Mouse (Mus musculus) kidney, postnatal 14 days (tissue): ENCODE data around the gene Memo1.

Experiments
- DNase-seq: peaks from one replicate; pipeline ENCODE4 v3.0.0; 2022; ENCODE audit warnings: mixed read lengths

The Memo1 gene

DNA sequence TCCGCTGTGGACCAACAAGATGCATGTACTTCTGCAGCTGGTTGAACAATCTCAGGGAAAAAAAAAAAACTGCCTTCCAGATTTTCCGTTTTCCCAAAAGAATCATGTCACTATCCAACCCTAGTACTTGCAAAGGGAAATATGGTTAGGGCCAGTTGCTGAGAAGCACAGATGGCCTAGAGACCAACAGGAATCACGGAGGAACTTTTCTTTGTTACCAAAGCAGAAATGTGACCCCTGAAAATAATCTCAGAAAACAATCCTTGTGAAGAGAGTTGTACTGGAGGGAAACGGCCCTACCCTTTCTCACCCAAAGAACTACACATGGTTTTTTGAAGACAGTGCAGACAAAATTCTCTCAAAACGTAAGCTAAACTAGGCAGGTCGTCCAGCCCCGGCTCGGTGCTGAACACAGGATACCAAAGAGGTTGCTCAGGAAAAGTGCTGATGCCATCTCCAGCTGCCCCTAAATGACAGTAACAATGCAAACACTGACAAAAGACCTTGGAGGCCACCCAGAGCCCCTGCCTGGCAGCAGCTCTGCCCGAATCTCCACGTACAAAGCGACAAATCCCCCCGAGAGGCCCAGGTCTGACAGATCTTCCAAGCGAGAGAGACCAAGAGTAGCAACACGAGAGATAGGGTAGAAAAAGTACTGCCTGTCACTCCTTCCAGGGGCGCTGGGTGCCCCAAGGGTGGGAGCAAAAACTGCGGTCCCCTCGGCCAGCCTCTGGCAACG is 1.5 kb downstream of the Memo1 start:
- peak; percentile 25 for DNase-seq

DNA sequence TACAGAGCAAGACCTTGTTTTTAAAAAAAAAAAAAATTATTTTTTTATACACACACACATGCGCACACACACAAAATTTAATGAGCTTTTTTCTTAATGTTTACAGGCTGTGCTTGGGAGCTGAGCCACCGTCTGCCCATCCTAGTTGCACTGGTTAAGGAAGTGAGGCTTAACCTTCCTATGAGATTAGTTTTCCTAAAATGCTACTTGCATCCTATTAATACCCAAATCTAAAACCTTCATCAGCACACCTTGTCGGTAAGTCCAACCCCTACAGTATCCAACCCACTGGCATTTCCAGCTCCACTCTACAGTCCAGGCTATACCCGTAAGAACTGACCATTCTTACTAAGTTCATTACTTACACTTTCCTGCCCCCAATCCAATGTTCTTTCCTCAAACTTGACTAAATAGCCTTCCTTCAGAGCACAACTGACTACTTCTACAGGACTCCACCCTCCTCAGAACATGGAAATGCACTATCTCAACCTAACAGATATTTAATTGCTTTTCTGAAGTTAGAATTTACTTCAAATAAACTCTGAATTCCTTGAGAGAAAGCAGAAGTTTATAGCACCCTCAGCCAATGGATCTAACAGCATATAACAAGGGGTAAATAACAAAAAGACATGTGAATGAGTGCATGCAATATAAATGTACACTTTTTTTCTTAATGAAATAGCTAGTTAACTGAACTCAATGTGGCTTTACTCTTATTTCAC is 3.5 kb downstream of the Memo1 start:
- DNase-seq = no peak

DNA sequence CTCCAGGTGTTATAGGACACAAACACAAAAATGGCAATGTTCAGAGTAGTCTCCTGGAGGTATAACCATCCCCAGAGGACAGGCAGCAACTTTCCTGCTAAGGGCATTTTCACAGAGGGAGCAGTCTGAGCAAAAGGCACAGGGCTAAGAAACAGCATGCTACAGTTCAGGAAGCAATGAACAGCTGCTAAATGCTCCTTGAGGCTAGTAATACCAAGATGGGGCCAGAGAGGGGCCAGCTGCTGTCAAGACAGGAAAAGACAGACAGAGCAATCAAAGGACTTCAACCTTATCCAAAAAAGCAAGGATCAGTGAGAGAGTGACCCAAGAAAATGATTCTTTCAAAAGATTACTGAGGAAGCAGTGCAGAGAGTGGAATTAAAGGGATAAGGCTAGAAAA is 4.5 kb downstream of the Memo1 start:
- DNase-seq = peak; percentile 12

DNA sequence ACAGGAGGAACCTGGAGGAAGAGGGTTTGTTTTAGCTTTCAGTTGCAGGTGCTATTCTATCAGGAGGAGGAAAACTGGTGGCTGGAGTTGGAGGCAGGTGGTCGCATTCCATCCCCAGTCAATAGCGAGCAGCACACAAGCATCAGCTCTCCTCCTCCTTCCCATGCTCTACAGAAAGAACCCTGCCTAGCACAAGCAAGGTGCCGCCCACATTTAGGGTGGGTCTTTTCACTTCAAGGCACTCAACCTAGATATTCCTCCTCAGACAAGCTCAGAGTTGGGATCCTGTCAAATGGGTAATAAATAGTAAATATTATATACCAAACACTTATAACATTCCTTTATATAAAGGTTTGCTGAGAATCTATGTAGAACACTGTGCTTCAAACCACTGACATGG is 5.1 kb downstream of the Memo1 start:
- DNase-seq = no peak

DNA sequence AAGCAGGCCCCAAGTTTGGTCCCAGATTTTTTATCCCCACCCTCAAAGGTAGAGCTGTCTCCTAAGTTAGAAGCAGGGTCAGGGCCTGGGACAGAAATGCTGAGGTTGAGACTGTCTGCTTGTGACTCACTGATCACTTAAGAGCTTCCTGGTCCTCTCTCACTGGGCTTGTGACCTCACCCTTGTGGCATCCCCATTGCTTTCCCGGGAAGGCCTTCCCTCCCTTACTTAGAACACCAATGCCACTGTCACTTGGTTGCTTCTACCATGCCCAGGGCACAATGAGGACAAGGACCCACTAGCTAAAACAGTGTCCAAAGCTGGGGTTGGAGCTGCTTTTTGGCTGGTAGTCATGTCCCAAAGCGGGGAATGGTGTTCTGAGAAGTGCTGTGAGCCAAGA is 6.7 kb downstream of the Memo1 start:
- no peak for DNase-seq

DNA sequence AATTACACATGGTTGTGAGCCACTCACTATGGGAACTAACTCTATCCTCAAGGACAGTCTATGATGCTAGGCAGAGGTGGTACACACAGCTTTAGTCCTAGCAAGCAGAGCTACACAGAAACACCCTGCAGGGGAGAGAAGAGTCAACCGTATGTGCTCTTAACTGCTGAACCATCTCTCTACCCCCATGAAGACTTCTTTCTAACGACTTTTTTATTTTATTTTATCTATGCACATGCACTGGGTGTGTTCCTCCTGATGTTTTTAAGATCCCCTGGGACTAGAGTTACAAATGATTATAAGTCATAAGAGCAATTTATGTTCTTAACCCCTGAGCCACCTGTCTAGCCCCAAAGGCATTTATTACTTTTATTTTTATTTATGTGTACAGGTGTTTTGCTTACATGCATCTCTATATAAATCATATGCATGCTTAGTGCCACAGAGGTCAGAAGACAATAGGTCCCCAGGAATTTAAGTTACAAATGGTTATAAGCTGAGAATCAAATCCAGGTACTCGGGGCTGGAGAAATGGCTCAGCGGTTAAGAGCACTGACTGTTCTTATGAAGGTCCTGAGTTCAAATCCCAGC is 9.1 kb downstream of the Memo1 start:
- DNase-seq = no peak

DNA sequence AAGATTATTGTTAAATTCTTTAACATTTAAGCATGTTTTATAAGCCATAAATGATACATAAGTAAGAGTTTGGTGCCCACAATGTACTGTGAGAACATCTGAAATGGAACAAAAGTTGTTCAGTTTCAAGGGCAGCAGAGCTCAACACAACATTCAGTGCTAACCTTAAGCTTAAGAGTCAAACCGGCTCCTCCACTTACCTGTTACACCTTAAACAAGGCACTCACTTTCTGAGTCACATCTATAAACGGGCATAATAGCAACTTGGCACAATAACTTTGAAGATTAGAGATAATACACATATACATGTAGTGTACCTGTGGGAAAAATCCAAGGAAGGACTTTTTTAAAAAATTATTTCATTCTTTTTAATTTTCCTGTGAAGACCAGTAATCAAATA is 9.6 kb downstream of the Memo1 start:
- no peak for DNase-seq

DNA sequence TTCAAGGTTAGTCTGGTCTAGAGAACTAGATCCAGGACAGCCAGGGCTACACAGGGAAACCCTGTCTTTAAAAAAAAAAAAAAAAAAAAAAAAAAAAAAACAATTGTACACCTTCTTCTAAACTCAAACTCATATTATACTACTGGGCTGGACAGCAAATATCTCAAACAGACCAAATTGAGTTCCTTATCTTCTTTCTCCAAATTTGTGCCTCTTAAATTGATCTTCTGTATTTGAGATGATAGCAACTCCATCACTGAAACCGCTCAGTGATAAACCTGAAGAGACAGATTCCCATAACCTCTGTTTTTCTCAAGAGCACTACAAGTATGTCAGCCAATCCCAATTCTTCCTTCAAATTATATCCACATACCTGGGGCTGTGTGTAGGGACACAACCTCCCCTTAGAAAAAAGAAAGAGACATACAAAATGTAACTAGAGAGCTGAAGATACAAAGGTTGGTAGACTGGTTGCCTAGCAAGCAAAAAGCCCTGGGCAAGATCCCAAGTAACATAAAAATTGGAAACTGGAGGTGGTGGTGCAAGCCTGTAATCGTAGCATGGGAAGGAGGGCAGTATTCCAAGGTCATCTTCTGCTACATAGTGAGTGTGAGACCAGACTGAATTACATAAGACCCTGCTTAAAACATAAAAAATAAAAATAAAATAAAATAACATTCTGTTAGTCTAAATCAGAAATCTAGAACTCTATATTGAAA is 10.8 kb downstream of the Memo1 start:
- DNase-seq = peak; percentile 56

DNA sequence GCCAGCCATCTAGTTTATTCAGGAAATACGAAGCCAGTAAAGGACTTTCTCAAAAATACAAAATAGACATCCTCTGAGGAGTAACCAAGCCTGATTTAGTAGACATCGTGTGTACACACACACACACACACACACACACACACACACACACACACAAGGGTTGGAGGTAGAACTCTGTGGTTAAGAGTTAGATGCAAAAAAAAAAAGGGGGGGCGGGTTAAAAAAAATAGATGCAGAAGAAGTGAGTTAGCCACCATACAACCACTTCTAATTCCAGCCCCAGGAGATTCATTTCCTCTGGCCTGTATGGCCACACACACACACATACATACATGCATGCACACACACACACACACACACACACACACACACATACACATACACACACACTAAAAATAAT is 13.3 kb downstream of the Memo1 start:
- DNase-seq = no peak

DNA sequence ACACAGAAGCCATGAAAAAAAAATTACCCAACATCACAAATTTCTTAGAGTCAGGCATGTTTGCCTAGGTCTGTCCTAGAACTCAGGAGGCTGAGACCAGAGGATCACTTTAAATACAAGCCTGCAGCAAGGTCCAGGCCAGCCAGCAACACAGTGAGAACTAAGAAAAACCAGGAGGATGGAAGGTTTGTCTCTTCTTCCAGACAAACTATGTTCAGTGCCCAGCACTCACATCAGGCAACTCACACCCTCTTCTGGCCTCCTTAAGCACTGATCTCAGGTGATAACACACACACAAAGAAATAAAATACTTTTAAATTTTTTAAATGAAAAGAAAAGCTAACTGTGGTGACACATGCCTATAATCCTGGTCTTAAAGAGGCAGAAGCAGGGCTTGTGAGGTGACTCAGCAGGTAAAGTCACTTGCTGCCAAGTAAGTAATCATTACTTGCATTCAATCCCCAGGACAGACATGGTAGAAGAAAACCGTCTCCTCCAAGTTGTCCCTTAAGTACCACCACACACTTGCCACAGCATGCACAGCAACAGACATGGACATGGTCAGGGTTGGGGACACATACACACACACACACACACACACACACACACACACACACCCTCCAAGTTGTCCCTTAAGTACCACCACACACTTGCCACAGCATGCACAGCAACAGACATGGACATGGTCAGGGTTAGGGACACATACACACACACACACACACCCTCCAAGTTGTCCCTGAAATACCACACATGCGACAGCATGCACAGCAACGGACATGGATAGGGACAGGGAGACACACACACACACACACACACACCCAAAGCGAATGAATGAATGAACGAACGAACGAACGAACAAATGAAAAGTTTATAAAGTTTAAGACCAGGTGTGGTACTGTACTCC is 16.1 kb downstream of the Memo1 start:
- no peak for DNase-seq

DNA sequence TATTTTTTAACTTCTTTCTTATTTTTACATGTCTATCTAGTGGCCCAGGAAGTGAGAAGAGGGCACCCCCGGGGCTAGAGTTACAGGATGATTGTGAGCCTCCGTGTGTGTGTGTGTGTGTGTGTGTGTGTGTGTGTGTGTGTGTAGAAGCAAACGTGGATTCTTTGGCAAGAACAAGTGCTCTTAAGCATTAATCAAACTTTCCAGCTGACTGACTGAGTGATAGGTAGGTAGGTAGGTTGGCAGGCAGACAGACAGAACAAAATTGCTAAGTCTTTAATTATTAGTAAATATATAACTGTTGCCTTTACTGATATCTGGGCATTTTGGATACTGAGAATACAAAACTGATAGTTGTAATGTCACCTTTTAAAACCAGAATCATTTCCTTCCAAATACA is 20.9 kb downstream of the Memo1 start:
- DNase-seq = no peak

DNA sequence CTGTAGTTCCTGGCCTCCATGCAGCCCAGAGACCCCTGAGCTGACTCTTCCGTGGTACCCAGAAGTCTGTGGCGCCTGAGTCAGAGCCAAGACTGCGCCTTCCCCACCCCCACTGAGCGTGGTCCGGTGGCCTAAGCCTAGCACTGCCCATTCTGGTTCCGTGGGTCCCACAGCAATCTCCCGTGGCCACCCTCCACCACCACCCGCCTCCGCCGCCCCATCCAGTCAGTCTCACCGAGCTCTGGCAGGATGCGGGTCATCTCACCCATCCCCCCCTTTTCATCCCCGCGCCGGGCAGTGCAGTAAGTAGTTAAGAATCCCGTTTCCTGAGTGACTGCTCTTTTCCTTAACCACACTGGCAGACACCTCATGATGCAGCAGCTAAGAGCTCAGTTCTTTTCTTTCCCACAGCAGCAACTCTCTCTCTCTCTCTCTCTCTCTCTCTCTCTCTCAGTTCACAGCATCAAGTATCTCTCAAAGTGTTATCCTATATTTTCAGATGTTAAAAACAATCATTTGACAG is 22.6 kb downstream of the Memo1 start:
- DNase-seq = no peak

DNA sequence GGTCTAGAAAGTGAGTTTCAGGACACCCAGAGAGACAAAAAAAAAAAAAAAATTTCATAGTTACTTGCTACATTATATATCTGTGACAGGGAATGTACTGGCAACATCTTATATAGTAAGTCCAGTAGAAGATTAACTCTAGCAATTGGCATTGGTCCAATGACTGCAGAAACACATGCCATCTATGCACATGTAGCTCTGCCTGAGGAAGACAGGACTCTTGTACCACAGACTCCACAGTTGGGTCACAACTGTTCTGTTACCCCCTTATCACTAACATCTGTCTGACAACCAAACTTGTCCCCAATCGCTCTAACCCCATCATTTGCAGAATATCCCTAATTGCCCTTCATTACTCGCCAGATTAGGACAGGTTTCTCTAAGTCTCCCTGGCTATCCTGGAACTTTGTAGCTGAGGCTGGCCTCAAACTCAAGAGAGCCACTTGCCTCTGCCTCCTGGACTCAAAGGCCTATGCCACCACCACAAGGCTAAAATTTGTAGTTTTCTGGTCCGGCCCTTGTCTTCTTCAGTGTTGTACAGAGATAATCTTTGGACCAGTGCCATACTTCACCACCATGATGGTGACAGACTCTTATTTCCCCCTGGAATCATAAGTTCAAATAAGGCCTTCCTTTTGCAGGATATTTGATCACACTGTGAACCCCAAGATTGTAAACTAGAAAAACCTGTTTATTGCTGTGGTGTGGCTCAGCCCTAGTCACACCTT is 23.6 kb downstream of the Memo1 start:
- DNase-seq = peak; percentile 33

DNA sequence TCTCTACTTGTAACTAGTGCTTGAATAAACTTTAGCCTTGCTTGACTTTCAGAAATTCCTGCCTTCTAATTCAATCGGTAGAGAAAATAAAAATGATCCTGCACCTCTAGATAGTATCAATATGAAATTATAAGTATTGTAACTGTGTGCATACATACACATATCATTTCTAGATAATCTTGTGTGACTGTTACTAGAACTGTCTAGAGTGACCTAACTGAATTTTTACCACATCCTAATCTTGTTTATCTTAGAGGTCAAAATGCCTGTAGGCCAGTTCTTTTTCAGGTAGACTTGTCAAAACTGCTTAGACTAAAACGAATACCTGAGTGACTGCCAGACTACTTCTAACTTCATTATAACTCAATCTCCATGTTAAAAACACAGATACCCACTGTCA is 25.1 kb downstream of the Memo1 start:
- no peak for DNase-seq

DNA sequence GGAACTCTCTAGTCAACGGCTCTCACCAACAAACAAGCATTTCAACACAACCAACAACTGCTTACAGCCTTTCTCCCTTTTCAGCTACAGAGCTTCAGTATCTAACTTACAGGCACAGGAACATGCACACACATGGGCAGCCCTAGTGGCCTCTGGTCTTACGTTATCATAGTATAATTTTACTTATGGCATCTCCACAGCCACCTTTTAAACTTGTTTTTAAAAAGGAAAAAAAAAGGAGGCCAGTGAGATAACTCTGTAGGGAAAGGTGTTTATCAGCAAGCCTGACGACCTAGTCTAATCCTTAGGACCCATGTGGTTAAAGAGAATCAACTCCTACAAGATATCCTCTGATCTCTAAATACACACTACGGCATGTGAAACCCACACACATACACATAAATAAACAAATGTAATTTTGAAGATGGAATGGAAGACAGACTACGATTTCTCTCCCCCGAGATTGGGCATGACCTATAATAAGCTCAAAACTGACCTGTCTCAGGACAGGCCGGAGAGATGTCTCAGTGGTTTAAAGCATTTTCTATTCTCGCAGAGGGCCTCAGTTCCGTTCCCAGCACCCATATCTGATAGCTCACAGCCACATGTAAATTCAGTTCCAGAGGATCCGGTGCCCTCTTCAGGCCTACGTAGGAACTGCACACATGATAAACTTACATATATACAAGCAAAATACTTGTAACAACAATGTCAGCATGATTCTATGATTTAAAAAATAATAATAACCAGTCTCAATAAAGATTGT is 27.7 kb downstream of the Memo1 start:
- no peak for DNase-seq

DNA sequence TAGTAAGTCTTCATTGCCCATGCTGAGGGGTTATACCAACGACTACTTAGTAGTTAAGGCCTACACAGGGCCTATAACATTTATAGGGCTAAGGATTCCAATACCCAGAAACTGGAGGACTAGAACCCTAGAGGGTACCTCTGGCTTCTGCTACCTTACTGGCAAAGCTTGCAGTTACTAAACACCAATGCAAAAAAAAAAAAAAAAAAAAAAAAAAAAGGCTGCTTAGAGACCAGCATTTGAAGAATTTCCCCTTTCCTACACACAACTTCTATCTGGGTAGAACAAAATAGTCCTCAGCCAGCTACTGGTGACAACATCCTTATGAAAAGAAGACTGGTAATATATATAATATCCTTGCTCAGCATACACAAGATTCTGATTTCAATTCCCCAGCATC is 29.7 kb downstream of the Memo1 start:
- DNase-seq = no peak

DNA sequence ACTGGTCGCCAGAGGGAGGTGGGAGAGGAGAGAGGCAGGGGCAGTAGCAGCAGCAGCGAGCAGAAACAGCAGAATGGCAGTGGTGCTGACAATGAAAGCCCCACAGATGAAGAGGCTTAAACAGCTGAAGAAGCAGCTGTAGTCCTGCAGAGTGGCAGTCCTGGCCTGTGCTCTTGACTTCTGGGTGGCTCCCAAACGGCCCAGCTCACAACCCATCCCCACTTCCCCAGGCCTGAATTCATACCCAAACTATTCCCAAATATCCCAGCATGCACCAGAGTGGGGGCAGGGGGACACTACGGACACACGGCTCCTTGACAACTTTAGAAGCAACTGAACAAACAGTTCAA is 30.2 kb downstream of the Memo1 start:
- DNase-seq = no peak

DNA sequence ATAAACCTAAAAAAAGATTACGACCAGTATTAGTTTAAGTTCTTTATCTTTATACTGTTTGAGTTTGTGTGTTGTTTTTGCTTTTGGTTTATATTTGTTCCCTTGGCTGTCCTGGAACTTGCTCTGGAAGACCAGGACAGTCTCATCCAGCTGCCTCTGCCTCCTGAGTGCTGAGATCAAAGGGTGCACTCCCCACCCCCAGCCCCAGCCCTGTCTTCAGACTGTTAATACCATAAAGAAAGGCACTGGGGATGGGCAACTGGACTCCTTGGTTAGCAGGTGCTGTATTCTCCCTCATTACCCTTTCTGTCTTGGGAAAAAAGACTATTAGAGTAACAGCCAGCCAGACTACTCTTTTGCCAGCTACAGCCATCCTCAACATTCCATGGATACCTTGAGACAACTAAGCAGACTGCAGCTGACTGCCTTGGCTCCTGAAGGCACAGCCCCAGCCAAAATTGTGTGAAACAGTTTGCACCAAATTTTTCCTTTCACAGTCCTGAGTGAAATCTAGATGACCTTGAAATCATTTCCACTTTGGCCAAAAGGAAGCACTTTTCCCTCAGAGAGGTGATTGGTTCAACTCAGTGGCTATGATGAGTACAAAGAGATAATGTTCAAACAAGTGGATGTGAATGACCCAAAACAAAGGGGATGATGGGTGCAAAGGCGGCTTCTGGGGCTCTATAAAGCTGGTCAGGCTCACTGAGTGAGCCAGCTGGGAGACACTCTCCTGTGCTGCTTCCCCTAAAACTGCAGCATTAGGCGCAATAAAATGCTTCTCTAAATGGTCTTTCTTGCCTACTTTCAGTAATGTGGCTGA is 30.8 kb downstream of the Memo1 start:
- peak; percentile 21 for DNase-seq

DNA sequence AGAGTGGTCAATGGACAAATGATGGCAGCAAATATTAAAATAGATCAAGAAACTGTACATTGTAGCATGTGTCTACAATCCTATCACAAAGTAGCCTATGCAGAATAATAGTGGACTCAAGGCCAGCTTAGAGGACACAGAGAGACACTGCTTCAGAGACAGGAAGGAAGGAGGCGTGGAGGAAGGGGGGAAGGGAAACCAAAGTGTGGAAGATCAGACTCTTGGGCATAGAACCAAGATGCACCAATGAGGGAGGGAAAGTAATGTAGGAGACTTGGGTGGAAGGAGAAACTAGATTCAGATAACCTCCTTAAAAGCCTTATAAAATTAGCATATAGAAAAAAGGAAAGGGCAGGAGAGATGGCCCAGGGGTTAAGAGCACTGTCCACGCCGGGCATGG is 32.9 kb downstream of the Memo1 start:
- no peak for DNase-seq

DNA sequence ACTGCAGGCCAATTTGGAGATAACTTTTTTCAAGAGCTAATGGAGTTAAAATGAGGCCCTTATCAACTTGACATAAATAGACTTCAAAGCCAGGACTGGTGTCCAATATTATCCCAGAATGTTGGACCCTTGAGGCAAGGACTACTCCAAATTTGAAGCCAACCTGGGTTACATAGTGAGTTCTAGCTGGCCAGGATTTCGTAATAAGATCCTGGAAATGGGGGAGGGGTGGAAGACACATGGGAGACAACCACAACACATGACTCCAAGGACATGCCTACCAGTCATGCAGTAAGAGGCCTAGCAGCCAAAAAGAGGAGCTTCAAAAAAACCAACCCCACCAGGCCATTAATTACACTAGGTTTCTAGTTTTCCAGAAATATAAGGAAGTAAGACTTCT is 50.0 kb downstream of the Memo1 start:
- no peak for DNase-seq
